Mouse (Mus musculus): ENCODE data around the gene Cx3cr1.

DNA sequence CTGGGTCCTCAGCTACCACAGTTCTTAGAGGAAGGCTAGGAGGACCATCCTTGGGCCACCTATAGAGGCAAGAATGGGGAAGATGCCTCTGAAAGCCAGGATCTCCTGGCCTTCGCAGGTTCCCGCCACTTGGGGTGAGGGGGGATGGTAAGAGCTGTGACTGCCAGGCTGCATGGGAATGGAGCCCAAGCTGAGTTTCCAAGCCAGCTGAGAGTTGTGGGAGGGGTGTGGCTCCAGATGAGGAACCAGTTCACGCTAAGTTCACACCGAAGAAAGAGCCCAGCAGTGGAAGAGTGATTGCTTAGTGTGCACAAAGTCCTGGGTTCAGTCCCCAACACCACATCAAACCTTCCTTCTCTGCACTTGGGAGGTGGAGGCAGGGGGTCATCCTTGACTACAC, 107.5 kb downstream of the Cx3cr1 start:
- TF ChIP-seq POLR2A (IDR thresholded peaks at IDR 0.05; ENCODE audit: borderline replicate concordance, extremely low read depth, low read depth, low read length) (no peak), CTCF (IDR thresholded peaks at IDR 0.05; ENCODE audit: insufficient read depth, low read length) (no peak)

All from lung, adult 2 months (tissue).